Mouse (Mus musculus) colon, adult 2 months (tissue): ENCODE results near the gene Olfr1049. TPM values are rescaled to one million over a fixed set of nuclear protein-coding genes. Genes with fewer than 3 reads are reported as not detected.

Experiments used
- polyA plus RNA-seq: library from polyadenylated mRNA; depleted of rRNA; stranded (reverse); fragments of >200 nt; gene quantifications from 2 replicates; pipeline ENCODE4 v1.2.3, GENCODE M21; 2012; rRNA removed

Gene Olfr1049
- not detected in 2 replicates for polyA plus RNA-seq

DNA sequence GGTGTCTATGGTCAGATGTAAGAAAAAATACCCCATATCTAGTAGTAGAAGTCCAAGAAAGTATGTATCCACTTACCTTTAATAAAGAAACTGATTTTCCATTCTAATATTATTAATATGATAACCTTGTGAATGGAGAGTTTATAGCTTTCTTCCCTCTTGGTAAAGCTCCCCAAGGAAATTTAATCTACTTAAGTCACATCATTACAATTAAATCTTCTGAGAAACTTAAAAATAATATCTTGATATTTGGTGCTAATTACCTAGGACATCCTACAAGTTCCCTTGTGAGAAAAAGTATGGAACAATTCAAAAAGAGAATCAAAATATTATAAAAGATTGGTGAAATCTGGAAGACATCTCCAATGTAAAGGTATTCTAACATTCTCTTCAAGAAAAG is at the start of gene Olfr1049:
TSS of gene Olfr1049 (minus strand) at position 101 of the 400 bp plus-strand sequence.

DNA sequence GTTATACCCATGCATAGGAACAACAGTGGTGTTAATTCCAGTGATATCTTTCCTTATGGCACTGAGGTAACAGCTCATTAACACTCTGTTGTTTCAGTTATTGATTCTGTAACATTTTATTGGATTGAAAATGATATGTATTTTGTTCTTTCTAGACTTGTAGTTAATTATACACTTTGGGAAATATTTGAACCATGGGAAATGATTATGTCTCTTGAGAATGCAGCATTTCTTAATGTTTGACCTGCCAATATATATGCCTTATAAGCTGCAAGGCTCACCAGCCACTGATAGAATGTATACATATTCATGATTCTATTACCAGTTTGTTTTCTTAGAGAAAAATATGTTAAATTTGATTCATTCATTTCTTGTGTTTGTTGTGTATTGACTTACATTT is 34.0 kb upstream of the Olfr1049 start, which contains the start of gene Olfr1052:
TSS of gene Olfr1052 (plus strand) at position 301 of the 400 bp plus-strand sequence.

DNA sequence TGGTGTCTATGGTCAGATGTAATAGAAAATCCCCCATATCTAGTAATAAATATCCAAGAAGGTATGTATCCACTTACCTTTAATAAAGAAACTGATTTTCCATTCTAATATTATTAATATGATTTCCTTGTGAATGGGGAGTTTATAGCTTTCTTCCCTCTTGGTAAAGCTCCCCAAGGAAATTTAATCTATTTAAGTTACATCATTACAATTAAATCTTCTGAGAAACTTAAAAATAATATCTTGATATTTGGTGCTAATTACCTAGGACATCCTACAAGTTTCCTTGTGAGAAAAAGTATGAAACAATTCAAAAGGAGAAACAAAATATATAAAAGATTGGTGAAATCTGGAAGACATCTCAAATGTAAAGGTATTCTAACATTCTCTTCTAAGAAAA is 20.9 kb upstream of the Olfr1049 start, which contains the start of gene Olfr1051:
TSS of gene Olfr1051 (minus strand) at position 101 of the 400 bp plus-strand sequence.

DNA sequence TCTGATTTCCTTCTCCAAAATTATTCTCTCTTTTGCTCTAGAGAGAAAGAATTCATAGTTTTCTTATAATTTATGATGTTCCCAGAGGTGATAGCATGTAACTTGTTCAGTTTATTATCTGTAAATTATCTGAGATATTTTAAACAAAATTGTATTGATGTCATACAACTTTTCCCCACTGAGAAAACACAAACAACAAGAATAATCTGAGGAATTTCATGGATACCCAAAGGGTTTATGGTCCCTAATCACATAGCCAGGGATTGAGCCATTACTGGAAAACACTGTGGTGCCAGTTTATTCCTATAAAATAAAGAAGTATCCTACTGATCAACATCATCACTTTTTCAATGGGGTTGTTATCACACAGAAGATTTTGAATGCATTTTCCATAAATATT is 17.9 kb downstream of the Olfr1049 start, which contains the start of gene Olfr1048:
TSS of gene Olfr1048 (minus strand) at position 101 of the 400 bp plus-strand sequence.

DNA sequence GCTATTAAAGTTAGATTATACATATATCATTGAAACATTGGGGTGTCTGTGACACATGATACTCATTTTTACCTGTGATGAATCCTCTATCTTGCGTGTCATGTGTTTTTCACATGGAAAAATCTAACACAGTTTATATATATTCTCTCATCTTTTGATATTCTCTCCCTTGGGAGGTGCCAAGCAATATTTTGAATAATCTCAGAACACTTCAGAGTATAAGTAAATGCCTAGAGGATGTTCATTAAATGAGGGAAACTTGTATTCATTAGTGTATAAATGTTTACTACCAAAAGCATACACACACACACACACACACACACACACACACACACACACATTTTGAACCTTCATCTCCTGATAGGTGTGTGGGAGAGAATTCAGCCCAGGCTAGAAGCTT is 26.8 kb downstream of the Olfr1049 start, which contains the start of gene Olfr1047:
TSS of gene Olfr1047 (minus strand) at position 101 of the 400 bp plus-strand sequence.

DNA sequence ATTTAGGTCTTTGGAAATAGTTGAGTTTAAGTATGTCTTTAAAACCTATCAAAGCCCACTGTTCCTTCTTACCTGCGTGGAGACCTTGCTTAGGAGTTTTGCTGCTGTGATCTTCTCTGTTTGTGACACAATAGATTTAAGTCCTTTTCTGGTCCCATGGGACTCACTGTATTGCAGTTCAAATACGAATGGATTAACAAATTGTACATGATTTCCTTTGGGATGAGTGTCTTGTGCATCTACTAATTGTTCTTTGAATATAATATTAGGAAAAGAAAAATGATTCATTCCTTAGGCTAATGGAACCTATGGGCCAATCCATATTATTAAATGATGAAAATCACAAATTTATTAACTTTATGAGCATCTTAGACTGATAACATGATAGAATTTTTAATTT is 38.9 kb downstream of the Olfr1049 start, which contains the start of gene Olfr1046:
TSS of gene Olfr1046 (minus strand) at position 101 of the 400 bp plus-strand sequence.

Other genes starting within 250 kb of the Olfr1049 start
- 0.08 and 0.14 TPM in 2 replicates for gene Olfr1033, start 237.7 kb downstream of the Olfr1049 start, polyA plus RNA-seq
- 0.03 TPM in 1 of 2 replicates, not detected in the other for gene Olfr1034, start 212.5 kb downstream of the Olfr1049 start, polyA plus RNA-seq
- not detected in 2 replicates for gene Olfr1036, start 184.3 kb downstream of the Olfr1049 start, polyA plus RNA-seq
- not detected in 2 replicates for gene Olfr1037, start 170.9 kb downstream of the Olfr1049 start, polyA plus RNA-seq
- not detected in 2 replicates for gene Olfr1039, start 122.4 kb downstream of the Olfr1049 start, polyA plus RNA-seq
- not detected in 2 replicates for gene Olfr1040, start 111.6 kb downstream of the Olfr1049 start, polyA plus RNA-seq
- not detected in 2 replicates for gene Olfr1042, start 96.5 kb downstream of the Olfr1049 start, polyA plus RNA-seq
- not detected in 2 replicates for gene Olfr1043, start 90.8 kb downstream of the Olfr1049 start, polyA plus RNA-seq
- gene Olfr1044, start 80.5 kb downstream of the Olfr1049 start, polyA plus RNA-seq = not detected in 2 replicates
- not detected in 2 replicates for gene Olfr52, start 72.6 kb downstream of the Olfr1049 start, polyA plus RNA-seq
- not detected in 2 replicates for gene Olfr1045, start 55.3 kb downstream of the Olfr1049 start, polyA plus RNA-seq
- gene Olfr1046, start 39.0 kb downstream of the Olfr1049 start, polyA plus RNA-seq = not detected in 2 replicates
- not detected in 2 replicates for gene Olfr1047, start 26.9 kb downstream of the Olfr1049 start, polyA plus RNA-seq
- not detected in 2 replicates for gene Olfr1048, start 18.0 kb downstream of the Olfr1049 start, polyA plus RNA-seq
- gene Olfr1051, start 20.8 kb upstream of the Olfr1049 start, polyA plus RNA-seq = not detected in 2 replicates
- gene Olfr1052, start 34.1 kb upstream of the Olfr1049 start, polyA plus RNA-seq = not detected in 2 replicates
- not detected in 2 replicates for gene Olfr1053, start 57.0 kb upstream of the Olfr1049 start, polyA plus RNA-seq
- gene Olfr1054, start 77.1 kb upstream of the Olfr1049 start, polyA plus RNA-seq = not detected in 2 replicates
- not detected in 2 replicates for gene Olfr1055, start 92.0 kb upstream of the Olfr1049 start, polyA plus RNA-seq
- not detected in 2 replicates for gene Olfr1056, start 104.1 kb upstream of the Olfr1049 start, polyA plus RNA-seq
- not detected in 2 replicates for gene Olfr1057, start 120.1 kb upstream of the Olfr1049 start, polyA plus RNA-seq
- not detected in 2 replicates for gene Olfr1058, start 130.2 kb upstream of the Olfr1049 start, polyA plus RNA-seq
- gene Olfr1061, start 155.7 kb upstream of the Olfr1049 start, polyA plus RNA-seq = not detected in 2 replicates
- gene Olfr1062, start 168.4 kb upstream of the Olfr1049 start, polyA plus RNA-seq = not detected in 2 replicates
- gene Olfr1065, start 192.3 kb upstream of the Olfr1049 start, polyA plus RNA-seq = not detected in 2 replicates
- not detected in 2 replicates for gene Olfr1066, start 197.9 kb upstream of the Olfr1049 start, polyA plus RNA-seq
- not detected in 2 replicates for gene Olfr228, start 229.1 kb upstream of the Olfr1049 start, polyA plus RNA-seq